Mouse (Mus musculus): Measurements from ENCODE around the gene Tmem30a. TPM values are rescaled to one million over a fixed set of nuclear protein-coding genes. Genes with fewer than 3 reads are reported as not detected.

The Tmem30a gene
- total RNA-seq, 4 experiments from 2014 or later = 65.8 to 70.2 (median 67.9) TPM

DNA sequence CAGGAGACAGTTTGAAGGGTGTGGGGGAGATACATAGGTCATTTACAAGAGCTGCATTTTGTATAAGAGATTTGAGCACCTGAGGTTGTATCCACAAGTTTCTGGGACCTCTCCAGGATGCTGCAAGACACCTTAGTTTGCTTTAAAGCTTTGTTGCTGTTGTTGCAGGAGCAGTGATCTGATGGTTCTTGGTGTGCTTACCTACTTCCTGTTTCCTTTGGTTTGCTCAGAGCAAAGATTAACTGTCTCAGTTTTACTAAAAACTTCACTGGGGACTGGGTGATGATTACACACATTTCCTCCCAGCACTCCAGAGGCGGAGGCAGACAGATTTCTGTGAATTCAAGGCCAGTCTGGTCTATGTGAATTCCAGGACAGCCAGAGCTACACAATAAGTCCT is 1.8 kb upstream of the Tmem30a start:
- no peak for DNase-seq (ENCODE audit: low spot score)

DNA sequence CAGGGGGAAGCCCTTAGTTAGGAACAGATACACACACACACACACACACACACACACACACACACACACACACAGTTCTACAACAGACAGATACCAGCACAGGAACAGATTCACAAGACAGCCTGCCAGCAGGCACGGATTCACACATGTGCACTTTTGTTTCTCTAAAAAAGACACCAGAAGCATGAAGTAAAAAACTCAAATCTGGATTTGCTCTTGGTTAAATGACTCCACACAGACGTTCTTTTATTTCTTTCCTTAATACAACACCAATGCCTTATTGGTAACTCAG is 7.6 kb downstream of the Tmem30a start:
- DNase-seq (ENCODE audit: low spot score) = no peak

DNA sequence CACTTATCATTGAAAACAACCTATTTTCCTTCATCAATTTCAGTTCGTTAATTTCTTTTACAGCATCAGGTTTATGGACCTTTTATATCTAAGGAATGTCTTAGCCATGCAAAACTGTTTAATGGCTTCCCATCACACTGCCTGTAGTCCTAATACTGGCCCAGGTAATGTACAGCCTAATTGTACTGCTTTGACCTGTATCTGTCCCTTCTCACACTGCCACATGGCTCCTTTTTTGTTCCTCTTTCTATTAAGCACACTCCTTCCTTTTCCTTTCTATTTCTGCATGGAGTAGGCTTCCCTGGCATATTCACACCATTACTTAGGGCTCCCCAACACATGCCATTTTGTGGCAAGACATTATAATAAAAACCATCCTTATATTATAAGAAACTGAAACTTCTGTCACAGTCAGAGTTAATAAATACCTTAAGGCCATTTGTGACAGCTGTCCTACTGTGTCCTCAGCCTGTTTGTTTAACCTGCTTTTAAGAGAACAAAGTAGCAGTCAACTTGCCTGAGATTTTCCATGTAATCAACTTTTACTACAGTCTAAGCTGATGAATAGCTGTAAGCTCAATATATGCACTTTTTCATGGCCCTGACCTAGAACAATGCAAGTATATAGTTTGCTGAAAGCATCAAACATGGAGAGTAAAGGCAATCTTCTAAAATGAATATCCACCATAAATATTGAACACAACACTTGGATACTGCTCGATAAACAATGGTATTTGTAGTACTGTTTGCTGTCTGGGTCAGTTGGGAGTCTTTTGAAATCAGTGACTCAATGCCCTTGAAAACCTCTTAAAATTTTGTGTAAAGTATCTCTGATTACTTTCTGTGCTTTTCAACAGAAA is 8.1 kb downstream of the Tmem30a start:
- DNase-seq (ENCODE audit: low spot score) = no peak

DNA sequence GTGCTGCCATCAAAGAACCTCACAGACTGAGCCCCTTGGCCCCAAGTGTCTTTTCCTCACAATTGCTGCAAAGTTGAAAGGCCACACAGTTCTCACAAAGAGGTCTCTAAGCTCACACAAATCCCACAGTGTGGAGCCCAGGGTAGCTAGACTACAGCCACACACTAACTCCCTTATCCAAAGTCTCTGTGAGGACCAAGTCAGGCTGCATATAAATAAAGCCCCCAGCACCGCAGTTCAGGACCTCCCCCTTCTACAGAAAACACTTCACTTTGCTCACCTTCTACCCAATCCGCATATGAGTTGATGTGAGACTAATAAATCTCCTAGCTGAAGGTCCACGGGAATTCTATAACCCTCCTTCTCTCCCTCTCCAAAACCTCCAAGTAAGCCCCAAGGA is 8.9 kb downstream of the Tmem30a start:
- no peak for DNase-seq (ENCODE audit: low spot score)

DNA sequence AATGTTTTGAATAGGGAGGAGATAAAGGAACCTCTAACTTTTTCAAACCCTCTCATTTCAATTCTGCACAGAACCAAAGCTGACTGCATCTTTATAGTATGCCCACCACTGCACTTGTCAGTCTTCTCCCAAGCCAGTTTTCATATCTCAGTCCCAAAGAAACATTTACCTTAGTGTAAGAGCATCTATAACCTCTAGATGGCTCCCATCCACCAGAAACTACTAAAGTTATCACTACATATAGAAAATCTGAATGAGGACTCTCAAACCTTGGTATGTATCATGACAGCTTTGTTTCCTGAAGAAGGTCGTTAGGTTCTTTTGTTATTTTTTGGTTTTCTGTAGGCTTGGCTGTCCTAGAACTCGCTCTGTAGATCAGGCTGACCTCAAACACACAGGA is 14.0 kb downstream of the Tmem30a start:
- no peak for DNase-seq (ENCODE audit: low spot score)

DNA sequence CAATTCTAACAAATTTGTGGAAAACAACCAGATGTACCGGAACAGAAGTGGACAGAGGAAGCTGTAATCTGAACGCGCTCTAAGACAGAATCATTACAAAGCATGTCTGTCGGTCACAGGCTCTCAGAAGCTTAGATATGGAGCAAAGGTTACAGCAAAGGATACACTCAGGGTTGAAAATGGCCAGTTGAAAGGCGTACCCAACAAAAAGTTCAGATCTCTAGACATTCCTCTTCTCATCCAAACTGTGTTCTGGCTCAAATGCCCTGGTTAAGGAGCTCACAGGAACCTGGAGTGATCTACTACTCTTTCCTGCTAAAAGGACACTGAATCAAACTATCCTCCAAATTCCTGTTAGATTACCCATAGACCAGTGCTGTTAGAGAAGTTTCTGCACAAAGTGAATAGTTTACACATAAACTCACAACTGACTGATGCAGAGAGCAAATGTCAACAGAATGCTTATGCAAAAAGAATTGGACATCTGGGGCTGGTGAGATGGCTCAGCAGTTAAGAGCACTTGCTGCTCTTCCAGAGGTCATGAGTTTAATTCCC is 26.2 kb downstream of the Tmem30a start:
- no peak for DNase-seq (ENCODE audit: low spot score)

DNA sequence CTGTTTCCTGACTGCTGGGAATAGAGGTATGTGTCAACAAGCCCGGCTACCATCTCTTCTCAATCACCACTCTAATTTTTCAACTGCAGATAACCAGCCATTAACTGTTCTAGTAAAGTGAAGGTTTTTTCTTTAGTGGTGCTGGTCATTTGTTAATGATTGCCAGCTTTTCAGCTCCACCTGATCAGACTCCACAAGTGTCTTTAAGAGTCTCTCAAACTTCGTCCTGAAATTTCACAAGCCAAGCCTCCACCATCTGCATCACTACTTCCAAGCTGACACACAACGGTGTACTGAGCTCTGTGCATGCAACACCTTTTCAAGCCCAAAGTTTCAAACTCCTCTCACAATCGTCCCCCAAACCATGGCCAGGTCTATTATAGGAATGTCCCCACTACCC is 28.0 kb downstream of the Tmem30a start:
- no peak for DNase-seq (ENCODE audit: low spot score)

DNA sequence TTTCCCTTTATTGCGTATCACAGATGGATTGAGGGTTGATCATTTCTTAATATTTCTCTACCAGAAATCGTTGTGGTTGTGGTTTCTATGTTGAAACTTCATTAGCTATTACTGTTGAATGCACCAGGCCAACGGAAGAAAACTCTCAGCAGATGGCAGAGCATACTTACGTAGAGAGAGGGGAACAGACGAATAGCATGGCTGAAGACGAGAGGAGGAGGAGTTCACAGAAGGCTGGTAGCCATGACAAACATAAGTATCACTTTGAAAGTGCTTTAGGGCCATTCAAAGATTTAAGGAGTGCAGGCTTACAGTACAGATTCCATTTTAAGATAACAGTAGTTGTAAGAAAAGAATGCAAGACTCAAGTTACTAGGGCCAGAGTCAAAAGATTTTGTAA is 30.8 kb downstream of the Tmem30a start:
- no peak for DNase-seq (ENCODE audit: low spot score)

DNA sequence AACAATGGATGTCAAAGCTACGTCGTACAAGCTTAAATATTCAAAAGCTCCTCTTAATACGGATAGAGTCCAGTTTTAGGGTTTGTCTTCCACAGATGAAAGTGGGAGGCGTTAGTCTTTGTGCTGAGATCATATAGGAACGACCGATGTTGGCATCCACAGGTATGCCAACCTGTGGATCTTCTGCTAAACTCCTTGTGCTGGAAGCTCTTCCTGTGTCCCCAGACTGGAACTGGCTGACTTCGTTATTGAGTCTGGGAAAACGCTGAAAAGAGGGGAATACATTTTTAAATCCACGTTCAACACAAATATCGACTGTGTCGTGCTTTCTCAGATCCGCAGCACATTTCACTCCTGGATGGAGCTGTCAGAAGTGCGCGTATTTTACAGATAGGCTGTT is 33.2 kb downstream of the Tmem30a start:
- DNase-seq (ENCODE audit: low spot score) = peak; percentile 6

DNA sequence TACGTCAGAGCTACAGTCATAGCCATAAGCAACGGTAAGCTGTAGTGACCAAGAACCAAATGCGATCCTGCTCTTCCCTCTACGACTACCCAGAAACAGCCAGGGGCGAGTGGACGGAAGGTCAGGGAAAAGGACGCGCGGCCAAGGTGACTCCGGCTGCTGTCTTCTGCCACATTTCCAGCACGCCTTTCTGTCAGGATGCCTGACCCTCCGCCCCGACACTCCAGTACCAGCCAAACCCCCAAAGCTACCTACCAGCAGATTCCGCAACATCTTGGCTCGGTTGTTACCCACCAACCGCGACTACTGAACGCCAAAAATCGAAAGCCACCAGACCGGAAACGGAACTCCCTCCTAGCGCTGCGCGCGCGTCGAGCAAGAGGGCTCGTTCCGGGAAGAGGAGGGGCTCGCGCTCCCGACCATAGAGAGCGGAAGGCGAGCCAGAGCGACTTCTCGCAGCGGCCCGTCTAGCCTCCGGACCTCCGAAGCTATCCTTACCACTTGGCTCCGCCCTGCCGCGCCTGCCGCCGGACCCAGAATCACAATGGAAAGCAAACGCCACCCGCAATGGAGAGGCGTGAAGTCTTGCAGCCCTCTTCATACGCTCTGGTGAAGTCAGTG is 33.8 kb downstream of the Tmem30a start, which contains the start of gene Cox7a2:
Cox7a2 (minus strand) TSS at position 494 of the 621 bp plus-strand sequence.
- peak; percentile 95 for DNase-seq (ENCODE audit: low spot score)

DNA sequence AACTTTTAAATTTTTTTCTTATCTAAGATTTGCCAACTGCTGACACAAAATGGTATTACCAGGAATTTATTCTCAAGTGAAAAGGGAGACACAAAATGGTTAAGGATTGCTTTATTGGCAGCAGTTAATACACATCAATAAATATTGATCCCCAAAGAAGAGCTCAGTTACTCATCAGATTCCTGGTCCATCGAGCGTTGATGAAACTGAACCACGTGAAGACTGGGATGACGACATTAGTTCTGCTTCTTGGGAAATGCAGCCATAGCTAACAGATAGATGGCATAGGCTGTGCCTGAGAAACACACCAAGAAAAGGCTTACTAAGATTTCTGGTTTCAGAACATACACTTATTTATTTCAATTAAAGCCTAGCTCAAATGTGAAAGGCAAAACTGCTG is 38.0 kb downstream of the Tmem30a start:
- no peak for DNase-seq (ENCODE audit: low spot score)

DNA sequence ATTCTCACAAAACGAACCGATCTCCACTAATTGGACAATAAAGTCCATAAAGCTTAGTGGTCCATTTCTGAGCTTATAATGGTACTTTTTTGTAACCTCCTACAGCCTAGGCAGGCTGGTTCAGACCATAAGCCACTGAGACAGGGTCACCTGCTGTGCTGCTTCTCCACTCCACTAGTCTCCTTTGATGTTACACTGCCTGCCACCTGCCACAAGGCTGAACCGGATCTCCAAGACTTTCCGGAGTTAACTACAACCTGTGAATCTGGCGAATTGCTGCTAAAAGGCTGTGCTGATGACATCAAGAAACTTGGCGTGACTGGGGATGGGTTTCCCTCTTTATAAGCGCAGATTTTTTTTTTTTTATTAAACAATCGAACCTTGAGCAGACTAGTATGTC is 41.5 kb downstream of the Tmem30a start:
- no peak for DNase-seq (ENCODE audit: low spot score)

DNA sequence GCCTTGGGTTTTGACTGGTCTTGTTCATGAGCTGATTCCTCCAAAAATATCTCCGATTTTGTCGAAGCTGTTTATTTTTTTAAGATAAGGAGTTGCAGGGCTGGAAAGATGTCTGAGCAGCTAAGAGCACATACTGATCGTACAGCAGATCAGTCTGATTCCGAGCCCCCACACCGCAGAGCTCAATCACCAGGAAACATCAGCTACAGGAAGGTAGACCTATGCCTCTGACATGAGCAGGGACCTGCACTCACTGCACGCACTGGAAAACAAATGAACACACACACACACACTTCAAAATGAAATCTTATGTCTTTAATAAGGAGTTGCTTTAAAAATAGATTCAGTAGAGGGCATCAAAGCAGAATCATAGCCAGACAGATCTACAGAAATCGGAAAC is 42.6 kb downstream of the Tmem30a start:
- DNase-seq (ENCODE audit: low spot score) = no peak

DNA sequence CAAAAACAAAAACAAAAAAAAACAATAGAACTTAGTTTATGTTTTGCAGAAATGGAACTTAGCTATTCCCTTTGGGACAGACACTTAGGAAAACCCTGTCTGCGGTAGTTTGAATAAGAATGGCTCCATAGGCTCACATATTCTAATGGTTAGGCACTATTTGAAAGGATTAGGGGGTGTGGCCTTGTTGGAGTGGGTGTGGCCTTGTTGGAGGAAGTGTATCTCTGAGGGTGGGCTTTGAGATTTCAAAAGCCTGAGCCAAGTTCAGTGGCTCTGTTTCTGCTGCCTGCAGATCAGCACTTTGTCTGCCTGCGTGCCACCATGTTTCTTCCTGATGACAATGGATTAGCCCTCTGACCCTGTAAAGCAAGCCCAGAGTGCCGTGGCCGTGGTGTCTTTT is 48.3 kb downstream of the Tmem30a start:
- DNase-seq (ENCODE audit: low spot score) = no peak

DNA sequence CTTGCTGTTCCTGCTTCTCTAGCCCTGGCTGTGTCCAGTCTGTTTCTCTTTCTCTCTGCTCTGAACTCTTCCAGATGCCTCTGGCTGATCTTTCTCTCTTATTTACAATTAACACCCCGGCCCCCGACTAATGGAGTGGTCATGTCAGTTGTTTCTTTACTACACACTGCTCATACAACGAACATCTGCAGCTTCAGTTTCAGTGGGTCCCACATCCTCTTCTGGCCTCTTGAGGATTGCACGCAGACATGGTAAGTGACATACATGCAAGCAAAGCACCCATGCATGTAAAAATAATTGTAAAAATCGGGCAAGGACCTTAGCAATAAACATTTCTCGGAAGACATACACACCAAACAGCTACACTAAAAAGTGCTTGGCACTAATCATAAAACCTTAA is 57.7 kb downstream of the Tmem30a start:
- DNase-seq (ENCODE audit: low spot score) = no peak

DNA sequence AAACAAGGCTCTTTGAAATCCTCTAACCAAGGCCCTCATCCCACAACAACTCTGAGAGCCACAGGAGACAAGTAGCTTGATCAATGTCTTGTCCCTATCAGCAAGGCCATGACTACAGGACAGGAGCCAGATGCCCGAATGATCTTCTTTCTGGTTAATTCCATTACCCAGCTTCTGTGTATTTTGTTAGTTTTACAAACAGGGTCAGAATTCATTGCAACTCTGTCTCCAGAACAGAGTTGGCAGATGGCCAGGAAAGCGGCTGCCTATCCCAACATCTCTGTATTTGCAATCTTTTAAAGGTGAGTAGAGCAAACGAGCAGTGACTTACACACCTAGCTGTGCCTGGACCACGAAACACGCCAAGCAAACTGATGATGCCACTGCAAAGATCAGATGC is 63.0 kb downstream of the Tmem30a start:
- DNase-seq (ENCODE audit: low spot score) = no peak

DNA sequence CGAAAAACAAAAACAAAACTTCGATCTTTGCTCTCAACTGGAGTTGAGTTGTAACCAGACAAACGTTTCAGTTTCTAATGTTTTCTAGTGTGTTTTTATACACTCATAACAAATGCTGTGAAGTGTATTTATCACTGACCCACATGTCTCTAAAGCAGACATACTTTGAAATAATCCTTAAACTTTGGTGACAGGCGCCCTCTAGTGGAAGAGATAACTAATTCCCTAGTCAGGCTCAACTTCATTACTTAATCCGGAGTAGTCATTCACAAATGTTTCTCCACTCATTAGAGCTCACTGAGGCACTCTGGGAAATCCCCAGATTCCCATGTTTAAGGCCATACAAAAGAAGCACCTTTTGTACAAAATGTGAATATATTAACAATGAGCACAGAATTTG is 70.2 kb downstream of the Tmem30a start:
- peak; percentile 23 for DNase-seq (ENCODE audit: low spot score)

DNA sequence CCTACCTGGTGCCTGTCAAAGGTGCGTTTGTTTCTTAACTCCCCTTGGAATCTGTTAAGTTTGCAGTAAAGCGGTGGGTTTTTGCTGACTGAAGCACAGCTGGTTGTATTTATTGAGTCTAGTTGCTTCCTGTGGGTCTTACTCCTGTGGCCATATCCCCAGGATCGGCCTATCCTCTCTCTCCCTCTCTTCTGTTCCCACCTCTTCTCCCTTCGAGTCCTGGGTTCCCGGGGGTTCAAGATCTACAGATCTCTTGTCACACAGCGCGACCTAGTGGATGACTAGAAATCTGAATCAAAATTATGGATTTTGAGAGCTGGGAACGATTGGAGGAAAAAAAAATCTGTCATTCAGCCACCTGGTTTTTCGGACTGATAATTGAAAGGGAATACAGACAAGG is 72.3 kb downstream of the Tmem30a start:
- DNase-seq (ENCODE audit: low spot score) = peak; percentile 24

DNA sequence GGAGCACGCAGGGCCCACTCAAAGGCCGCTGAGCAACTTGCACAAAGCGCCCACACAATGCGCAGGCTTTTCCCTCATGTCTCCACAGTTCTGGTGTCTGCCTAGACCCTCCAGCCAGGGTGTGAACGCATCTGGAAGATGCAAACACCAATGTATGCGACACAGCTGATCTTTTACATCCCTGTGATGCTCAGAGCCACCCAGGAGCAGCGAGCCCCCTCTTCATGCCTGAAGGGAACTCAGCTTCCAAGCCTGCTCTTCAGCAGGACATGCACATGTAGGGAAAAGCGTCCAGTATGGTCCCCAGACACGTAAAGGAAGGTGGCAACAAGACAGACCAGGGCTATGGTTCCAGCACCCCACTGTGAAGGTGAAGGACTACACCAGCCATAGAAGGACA is 73.2 kb downstream of the Tmem30a start:
- DNase-seq (ENCODE audit: low spot score) = no peak

DNA sequence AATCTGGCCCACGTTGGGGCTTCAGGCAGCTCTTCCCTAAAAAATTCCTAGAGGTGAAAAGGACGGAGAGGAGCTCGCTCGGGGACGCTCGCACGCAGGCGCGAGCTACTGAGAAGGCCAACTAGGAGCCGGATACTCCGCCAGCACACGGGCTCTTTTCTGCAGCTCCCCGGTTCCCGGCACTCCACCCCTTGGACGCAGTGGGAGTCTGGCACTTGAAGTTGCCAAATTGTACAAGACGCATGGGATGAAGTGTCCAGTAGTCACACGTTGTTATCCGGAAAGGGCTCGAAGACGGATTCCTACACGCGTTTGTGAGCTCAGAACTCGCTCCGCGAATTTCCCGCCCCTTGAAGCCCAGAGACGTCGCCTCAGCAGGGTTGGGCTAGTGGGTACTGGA is 73.9 kb downstream of the Tmem30a start:
- DNase-seq (ENCODE audit: low spot score) = peak; percentile 8

All from heart, adult 8-10 months (tissue).